Mouse (Mus musculus) kidney, postnatal 25 days (tissue): Measurements from ENCODE around the gene Trim62.
A peak's percentile ranks its signal among the peaks of the same experiment; 100 is the strongest.

Experiments used
- DNase-seq, 2 experiments: peaks; one replicate each; pipeline ENCODE4 v3.0.0; 2021; ENCODE audit warnings: mixed read lengths in 2 of 2

The Trim62 gene

GRCm38 (mm10) chr4:128910276-128911063 is 27.1 kb downstream of the Trim62 start:
- no peak for DNase-seq

GRCm38 (mm10) chr4:128912085-128912484 is 28.7 kb downstream of the Trim62 start:
- no peak for DNase-seq

GRCm38 (mm10) chr4:128913794-128914193 is 30.4 kb downstream of the Trim62 start:
- peak in 1 of 2 experiments; percentile 31 for DNase-seq

- no peak for DNase-seq
Observed at GRCm38 (mm10) chr4:128917119-128917518, 33.7 kb downstream of the Trim62 start.

GRCm38 (mm10) chr4:128917756-128918155 is 34.4 kb downstream of the Trim62 start:
- no peak for DNase-seq

GRCm38 (mm10) chr4:128918187-128918586 is 34.8 kb downstream of the Trim62 start:
- peak in 1 of 2 experiments; percentile 10 for DNase-seq

GRCm38 (mm10) chr4:128919106-128919505 is 35.7 kb downstream of the Trim62 start:
- DNase-seq = no peak

- no peak for DNase-seq
Observed at GRCm38 (mm10) chr4:128923603-128924002, 40.2 kb downstream of the Trim62 start.

- DNase-seq = peak; percentile 82 to 83
Observed at GRCm38 (mm10) chr4:128924841-128925606, 41.6 kb downstream of the Trim62 start.

GRCm38 (mm10) chr4:128932783-128933182 is 49.4 kb downstream of the Trim62 start:
- DNase-seq = no peak

GRCm38 (mm10) chr4:128935595-128935994 is 52.2 kb downstream of the Trim62 start:
- DNase-seq = no peak

GRCm38 (mm10) chr4:128942346-128942745 is 59.0 kb downstream of the Trim62 start:
- no peak for DNase-seq

- DNase-seq = no peak
Observed at GRCm38 (mm10) chr4:128946736-128947135, 63.4 kb downstream of the Trim62 start.

GRCm38 (mm10) chr4:128947326-128947933 is 64.0 kb downstream of the Trim62 start:
- DNase-seq = peak in 1 of 2 experiments; percentile 15

GRCm38 (mm10) chr4:128948137-128948674 is 64.8 kb downstream of the Trim62 start:
- DNase-seq = peak in 1 of 2 experiments; percentile 73

GRCm38 (mm10) chr4:128949470-128950005 is 66.2 kb downstream of the Trim62 start:
- DNase-seq = peak in 1 of 2 experiments; percentile 35

GRCm38 (mm10) chr4:128950461-128950860 is 67.1 kb downstream of the Trim62 start:
- peak; percentile 40 to 62 for DNase-seq

GRCm38 (mm10) chr4:128953851-128954250 is 70.5 kb downstream of the Trim62 start:
- DNase-seq = no peak

GRCm38 (mm10) chr4:128957155-128957911 is 74.0 kb downstream of the Trim62 start:
- peak; percentile 50 to 66 for DNase-seq

- DNase-seq = no peak
Observed at GRCm38 (mm10) chr4:128958156-128958555, 74.8 kb downstream of the Trim62 start.

GRCm38 (mm10) chr4:128958849-128959248 is 75.5 kb downstream of the Trim62 start:
- no peak for DNase-seq

GRCm38 (mm10) chr4:128959676-128960075 is 76.3 kb downstream of the Trim62 start:
- DNase-seq = no peak
